ENCODE assay signal across 11 mouse cellular contexts in the genomic region with DNA sequence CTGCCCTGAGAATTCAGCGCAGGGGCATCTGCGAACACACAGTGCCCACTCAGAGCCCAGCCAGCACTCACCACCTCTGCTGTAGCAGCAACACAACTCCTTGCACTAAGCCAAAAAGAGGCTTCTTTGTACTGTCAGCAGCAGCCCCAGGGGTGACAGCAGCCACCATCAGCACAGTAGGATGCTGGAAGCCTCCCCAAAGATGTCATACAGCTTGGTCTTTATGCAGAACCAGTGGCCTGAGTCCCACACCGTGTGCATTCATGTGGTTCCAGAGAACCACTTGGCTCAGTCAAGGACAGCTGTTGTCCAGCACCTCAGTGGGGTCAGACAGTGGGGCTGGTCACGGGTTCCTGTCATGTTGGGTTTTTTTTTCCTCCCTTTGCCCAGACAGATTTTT.
"Had no signal": no experiment of that assay in that cellular context is flagged by ENCODE, and none has a peak within 500 bp of the region (broad histone marks: within the 10 kb centered on the region; RNA-seq: fewer than 3 reads in every experiment).

No protein-coding gene starts in this region.

- H3K36me3 ChIP-seq: liver, embryonic 13.5 days; midbrain, embryonic 12.5 days had no signal

- H3K4me2 ChIP-seq: liver, embryonic 13.5 days; midbrain, embryonic 12.5 days had no signal

- H3K27me3 ChIP-seq: liver, embryonic 13.5 days; midbrain, embryonic 12.5 days had no signal

- DNase-seq: kidney, adult 9 months; kidney, postnatal 14 days; kidney, postnatal 4 days; liver, embryonic 13.5 days; lung, adult 2 months; thymus, adult 18-20 months; thymus, postnatal 14 days; thymus, postnatal 4 days had no signal

- H3K9ac ChIP-seq: liver, embryonic 13.5 days; midbrain, embryonic 12.5 days had no signal

- H3K27ac ChIP-seq: liver, embryonic 13.5 days; macrophage; midbrain, embryonic 12.5 days had no signal

- ATAC-seq: midbrain, embryonic 16.5 days had no signal

- H3K4me1 ChIP-seq: liver, embryonic 13.5 days; midbrain, embryonic 12.5 days had no signal

- H3K4me3 ChIP-seq: liver, embryonic 13.5 days; midbrain, embryonic 12.5 days had no signal
